Mouse (Mus musculus) embryonic facial prominence, embryonic 12.5 days (tissue): ENCODE data around the gene Pawr. TPM values are rescaled to one million over a fixed set of nuclear protein-coding genes. Genes with fewer than 3 reads are reported as not detected.

ENCODE experiments used
- microRNA-seq: library from miRNA; unstranded; fragments of <30 nt; microRNA quantifications from one replicate; pipeline ENCODE4, GENCODE M21; 2017
- polyA plus RNA-seq: library from polyadenylated mRNA; unstranded; fragments of >200 nt; fragmentation: Nextera tagmentation; extraction: Ambion mirVana; gene quantifications from 2 replicates; pipeline ENCODE4 v1.2.1, GENCODE M21; 2016

The Pawr gene
- polyA plus RNA-seq, 1 experiment from 2014 or later = 9.2 TPM

Small RNA genes within 50 kb of the gene (microRNA-seq; reads per million reads assigned to microRNA genes)
- gene Gm25591 = not detected

Other genes starting within 250 kb of the Pawr start
- gene Ppp1r12a, start 169.9 kb upstream of the Pawr start, polyA plus RNA-seq = 85.6 and 85.8 TPM in 2 replicates